Mouse (Mus musculus) leukemia stem cell, adult 10-12 weeks (primary cell): ENCODE measurements around the gene Vegfa. TPM values are rescaled to one million over a fixed set of nuclear protein-coding genes. Genes with fewer than 3 reads are reported as not detected.

Experiments used
- polyA plus RNA-seq: library from polyadenylated mRNA; stranded (reverse); fragments of >175 nt; gene quantifications from 2 replicates; pipeline ENCODE4 v1.2.3, GENCODE M21; 2012; ENCODE audit warnings: low replicate concordance

Vegfa gene
- 14.5 and 21.1 TPM in 2 replicates for polyA plus RNA-seq

GRCm38 (mm10) chr17:46032257-46032991 is at the start of gene Vegfa:
Gene Vegfa, minus strand, starts transcription at chr17:46032369.

Other genes starting within 250 kb of the Vegfa start
- 48.8 and 49.1 TPM in 2 replicates for gene Mrps18a, start 78.6 kb upstream of the Vegfa start, polyA plus RNA-seq
- 0.25 TPM in 1 of 2 replicates, not detected in the other for gene Rsph9, start 111.8 kb upstream of the Vegfa start, polyA plus RNA-seq
- 1.9 and 8.2 TPM in 2 replicates for gene Mad2l1bp, start 121.2 kb upstream of the Vegfa start, polyA plus RNA-seq
- gene Gtpbp2, start 128.7 kb upstream of the Vegfa start, polyA plus RNA-seq = 96.1 and 260 TPM in 2 replicates
- gene Polh, start 170.3 kb upstream of the Vegfa start, polyA plus RNA-seq = 0.54 and 4.1 TPM in 2 replicates
- gene Xpo5, start 170.4 kb upstream of the Vegfa start, polyA plus RNA-seq = 3.6 and 7.9 TPM in 2 replicates
- gene Polr1c, start 215.7 kb upstream of the Vegfa start, polyA plus RNA-seq = 10.7 and 15.0 TPM in 2 replicates
- 130 and 184 TPM in 2 replicates for gene Yipf3, start 215.7 kb upstream of the Vegfa start, polyA plus RNA-seq
- gene Lrrc73, start 221.2 kb upstream of the Vegfa start, polyA plus RNA-seq = 1.2 and 2.7 TPM in 2 replicates